Mouse (Mus musculus): Measurements from ENCODE around the gene Erf. TPM values are rescaled to one million over a fixed set of nuclear protein-coding genes. Genes with fewer than 3 reads are reported as not detected.

Gene Erf
- 1 to 10 TPM; 5.0 to 6.1 TPM for total RNA-seq (2021)
- long read RNA-seq, experiment 1, partial matches to known transcripts = 0 of 2 reads
- long read RNA-seq, experiment 1, other reads (novel, unspliced or antisense) = 2 of 2 reads
- long read RNA-seq, experiment 2, partial matches to known transcripts = 0 of 4 reads
- long read RNA-seq, experiment 2, other reads (novel, unspliced or antisense) = 4 of 4 reads

GRCm38 (mm10) chr7:25250141-25250972 lies at the start of gene Erf:
Gene Erf (minus strand): TSS chr7:25250761.
- intact Hi-C loops (cut with DNase I) = no loop called here
- DNase-seq = peak; percentile 94 to 97

GRCm38 (mm10) chr7:25297454-25298325 lies 47.1 kb upstream of the Erf start, which contains the start of gene Pafah1b3:
Gene Pafah1b3 (minus strand): TSS chr7:25297986.
- DNase-seq = no peak
- intact Hi-C loops (cut with DNase I) = no loop called here

GRCm38 (mm10) chr7:25296945-25297453 lies 46.4 kb upstream of the Erf start:
- intact Hi-C loops (cut with DNase I) = no loop called here
- DNase-seq = no peak

GRCm38 (mm10) chr7:25294960-25295722 lies 44.6 kb upstream of the Erf start:
- intact Hi-C loops (cut with DNase I) = no loop called here
- DNase-seq = no peak

- intact Hi-C loops (cut with DNase I) = no loop called here
- no peak for DNase-seq
Observed at GRCm38 (mm10) chr7:25294495-25294894, 43.9 kb upstream of the Erf start.

GRCm38 (mm10) chr7:25293191-25293739 lies 42.7 kb upstream of the Erf start:
- no peak for DNase-seq
- intact Hi-C loops (cut with DNase I) = no loop called here

- intact Hi-C loops (cut with DNase I) = no loop called here
- DNase-seq = no peak
Observed at GRCm38 (mm10) chr7:25292107-25292506, 41.5 kb upstream of the Erf start.

GRCm38 (mm10) chr7:25290911-25291310 lies 40.4 kb upstream of the Erf start:
- intact Hi-C loops (cut with DNase I) = no loop called here
- peak; percentile 20 to 22 for DNase-seq

GRCm38 (mm10) chr7:25290463-25290862 lies 39.9 kb upstream of the Erf start:
- intact Hi-C loops (cut with DNase I) = no loop called here
- DNase-seq = peak in 1 of 2 experiments; percentile 2

- DNase-seq = no peak
- intact Hi-C loops (cut with DNase I) = no loop called here
Observed at GRCm38 (mm10) chr7:25289925-25290324, 39.4 kb upstream of the Erf start.

- peak; percentile 2 to 18 for DNase-seq
Observed at GRCm38 (mm10) chr7:25288721-25289120, 38.2 kb upstream of the Erf start.

GRCm38 (mm10) chr7:25288011-25288410 lies 37.5 kb upstream of the Erf start:
- peak in 1 of 2 experiments; percentile 1 for DNase-seq
- intact Hi-C loops (cut with DNase I) = no loop called here

More at GRCm38 (mm10) chr7:25288721-25289120, 38.2 kb upstream of the Erf start:
- intact Hi-C loops (cut with DNase I) = no loop called here

- intact Hi-C loops (cut with DNase I) = no loop called here
- DNase-seq = peak in 1 of 2 experiments; percentile 4
Observed at GRCm38 (mm10) chr7:25286989-25287388, 36.4 kb upstream of the Erf start.

GRCm38 (mm10) chr7:25285511-25286238 lies 35.1 kb upstream of the Erf start:
- intact Hi-C loops (cut with DNase I) = no loop called here
- peak in 1 of 2 experiments; percentile 3 for DNase-seq

- peak in 1 of 2 experiments; percentile 3 for DNase-seq
- intact Hi-C loops (cut with DNase I) = no loop called here
Observed at GRCm38 (mm10) chr7:25284766-25285165, 34.2 kb upstream of the Erf start.

GRCm38 (mm10) chr7:25284171-25284570 lies 33.6 kb upstream of the Erf start:
- peak; percentile 3 to 6 for DNase-seq
- intact Hi-C loops (cut with DNase I) = no loop called here

GRCm38 (mm10) chr7:25283637-25284036 lies 33.1 kb upstream of the Erf start:
- intact Hi-C loops (cut with DNase I) = no loop called here
- DNase-seq = peak; percentile 4 to 16

GRCm38 (mm10) chr7:25282731-25283211 lies 32.2 kb upstream of the Erf start:
- intact Hi-C loops (cut with DNase I) = no loop called here
- peak; percentile 2 to 46 for DNase-seq

Measured in gastrocnemius, postnatal 36 days (tissue).